Mouse (Mus musculus): Measurements from ENCODE around the gene Zmym4. TPM values are rescaled to one million over a fixed set of nuclear protein-coding genes. Genes with fewer than 3 reads are reported as not detected.
"Not testable (repeated sequence)": the region's sequence is repeated elsewhere in the genome, so short reads cannot be mapped to it uniquely, and the experiment has no call there.

Gene Zmym4
- polyA plus RNA-seq, 2 experiments: 20.0 to 24.0 TPM

DNA sequence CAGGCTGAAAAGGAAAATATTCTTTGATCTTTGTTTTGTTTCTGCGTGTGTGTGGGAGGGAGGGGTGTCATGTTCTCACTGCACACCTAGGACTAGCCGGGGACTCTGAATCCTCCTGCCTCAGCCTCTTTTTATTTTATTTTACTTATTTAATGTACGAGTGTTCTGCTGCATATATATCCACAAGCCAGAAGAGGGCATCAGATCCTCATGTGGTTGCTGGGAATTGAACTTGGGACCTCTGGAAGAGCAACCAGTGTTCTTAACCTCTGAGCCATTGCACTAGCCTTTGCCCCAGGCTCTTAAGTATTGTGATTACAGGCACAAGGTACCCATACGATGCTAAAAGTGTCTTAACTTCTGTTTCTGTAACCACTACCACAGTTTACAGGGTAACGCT is 18.8 kb upstream of the Zmym4 start:
- no peaks in the 10 kb centered on the region for H3K9me3 ChIP-seq (ENCODE audit: control insufficient read depth, low read length)
- TF ChIP-seq POLR2A (IDR thresholded peaks at IDR 0.05; ENCODE audit: borderline replicate concordance, extremely low read depth, insufficient read depth, insufficient read length): no peak
- H3K4me1 ChIP-seq (ENCODE audit: control insufficient read depth, insufficient read depth, low read length): no peaks in the 10 kb centered on the region
- H3K9ac ChIP-seq (ENCODE audit: low read depth, low read length, severe bottlenecking): no peak overlapping the region
- DNase-seq (ENCODE audit: low spot score) (no peak), ATAC-seq (ENCODE audit: low FRiP score, low read depth) (no peak)
- H3K27me3 ChIP-seq (ENCODE audit: control insufficient read depth, insufficient read depth, low read length): no peaks in the 10 kb centered on the region
- H3K27ac ChIP-seq (replicated peaks; ENCODE audit: low read depth, low read length): no peak overlapping the region
- WGBS: 84% methylated on average over 5 of the region's 5 CpGs
- H3K4me3 ChIP-seq (replicated peaks; ENCODE audit: low read length): no peak overlapping the region
- H3K4me2 ChIP-seq (replicated peaks; ENCODE audit: low read depth, low read length, severe bottlenecking): no peak overlapping the region
- H3K36me3 ChIP-seq (ENCODE audit: control insufficient read depth, insufficient read depth, low read length): no peaks in the 10 kb centered on the region

DNA sequence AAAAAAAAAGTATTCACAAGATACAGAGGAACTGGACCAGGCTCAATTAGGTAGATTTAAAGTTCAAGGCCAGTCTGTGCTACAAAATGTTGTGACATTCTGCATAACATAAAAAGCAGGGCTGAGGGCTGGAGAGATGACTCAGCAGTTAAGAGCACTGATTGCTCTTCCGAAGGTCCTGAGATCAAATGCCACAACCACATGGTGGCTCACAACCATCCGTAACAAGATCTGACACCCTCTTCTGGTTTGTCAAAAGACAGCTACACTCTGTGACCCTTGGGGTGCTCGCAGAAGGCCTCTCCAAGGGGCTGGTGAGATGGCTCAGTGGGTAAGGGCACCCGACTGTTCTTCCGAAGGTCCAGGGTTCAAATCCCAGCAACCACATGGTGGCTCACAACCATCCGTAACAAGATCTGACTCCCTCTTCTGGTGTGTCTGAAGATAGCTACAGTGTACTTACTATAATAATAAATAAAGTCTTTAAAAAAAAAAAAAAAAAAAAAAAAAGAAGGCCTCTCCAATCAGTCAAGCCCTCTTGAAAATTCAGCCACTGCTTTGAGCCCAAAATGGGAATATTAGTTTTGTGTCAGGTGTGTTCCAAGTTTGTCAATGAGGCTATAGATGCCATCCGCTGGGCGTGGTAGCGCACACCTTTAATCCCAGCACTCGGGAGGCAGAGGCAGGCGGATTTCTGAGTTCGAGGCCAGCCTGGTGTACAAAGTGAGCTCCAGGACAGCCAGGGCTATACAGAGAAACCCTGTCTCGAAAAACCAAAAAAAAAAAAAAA is 16.0 kb upstream of the Zmym4 start:
- not testable (repeated sequence) for H3K9me3 ChIP-seq (ENCODE audit: control insufficient read depth, low read length); H3K4me1 ChIP-seq (ENCODE audit: control insufficient read depth, insufficient read depth, low read length); ATAC-seq (ENCODE audit: low FRiP score, low read depth); H3K36me3 ChIP-seq (ENCODE audit: control insufficient read depth, insufficient read depth, low read length); H3K27ac ChIP-seq (replicated peaks; ENCODE audit: low read depth, low read length); DNase-seq (ENCODE audit: low spot score); H3K27me3 ChIP-seq (ENCODE audit: control insufficient read depth, insufficient read depth, low read length); H3K9ac ChIP-seq (ENCODE audit: low read depth, low read length, severe bottlenecking); H3K4me3 ChIP-seq (replicated peaks; ENCODE audit: low read length); H3K4me2 ChIP-seq (replicated peaks; ENCODE audit: low read depth, low read length, severe bottlenecking)
- 81% methylated on average over 13 of the region's 13 CpGs for WGBS

DNA sequence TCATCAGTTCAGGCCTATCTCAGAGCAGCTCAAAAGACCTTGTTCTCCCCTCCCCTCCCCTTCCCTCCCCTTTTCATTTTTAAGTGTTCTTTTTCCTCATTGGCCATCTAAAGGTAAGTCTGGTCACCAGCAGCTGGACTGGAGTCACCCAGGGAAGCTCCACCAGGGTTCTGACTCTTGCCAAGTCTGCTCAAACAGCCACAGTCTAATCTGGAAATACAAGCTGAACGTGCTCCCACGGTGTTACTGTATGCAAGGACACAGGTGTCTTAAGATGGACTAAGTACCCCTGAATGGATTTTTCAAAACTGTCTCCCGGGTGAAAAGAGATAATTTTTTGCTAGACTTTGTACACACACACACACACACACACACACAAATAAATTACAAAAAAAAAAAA is 15.4 kb upstream of the Zmym4 start:
- H3K4me3 ChIP-seq (replicated peaks; ENCODE audit: low read length): no peak overlapping the region
- no peaks in the 10 kb centered on the region for H3K4me1 ChIP-seq (ENCODE audit: control insufficient read depth, insufficient read depth, low read length)
- H3K36me3 ChIP-seq (ENCODE audit: control insufficient read depth, insufficient read depth, low read length): no peaks in the 10 kb centered on the region
- H3K9me3 ChIP-seq (ENCODE audit: control insufficient read depth, low read length): no peaks in the 10 kb centered on the region
- WGBS: 58% methylated on average over 3 of the region's 3 CpGs
- DNase-seq (ENCODE audit: low spot score) (no peak), ATAC-seq (ENCODE audit: low FRiP score, low read depth) (no peak)
- no peak overlapping the region for H3K27ac ChIP-seq (replicated peaks; ENCODE audit: low read depth, low read length)
- no peak overlapping the region for H3K9ac ChIP-seq (ENCODE audit: low read depth, low read length, severe bottlenecking)
- no peaks in the 10 kb centered on the region for H3K27me3 ChIP-seq (ENCODE audit: control insufficient read depth, insufficient read depth, low read length)
- TF ChIP-seq POLR2A (IDR thresholded peaks at IDR 0.05; ENCODE audit: borderline replicate concordance, extremely low read depth, insufficient read depth, insufficient read length): no peak
- H3K4me2 ChIP-seq (replicated peaks; ENCODE audit: low read depth, low read length, severe bottlenecking): no peak overlapping the region

DNA sequence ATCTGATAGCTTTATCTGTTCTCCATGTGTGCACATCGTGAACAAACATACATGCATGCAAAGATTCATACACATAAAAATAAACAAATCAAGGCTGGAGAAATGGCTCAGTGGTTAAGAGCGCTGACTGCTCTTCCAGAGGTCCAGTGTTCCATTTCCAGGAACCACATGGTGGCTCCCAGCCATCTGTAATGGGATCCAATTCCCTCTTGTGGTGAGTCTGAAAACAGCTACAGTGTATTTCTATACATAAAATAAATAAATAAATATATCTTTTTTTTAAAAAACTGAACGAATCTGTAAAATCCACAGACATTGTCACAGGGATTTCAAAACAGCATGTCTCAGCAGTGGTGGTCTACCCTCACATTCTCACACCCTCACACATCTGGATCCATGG is 10.8 kb upstream of the Zmym4 start:
- WGBS: 77% methylated on average over 3 of the region's 3 CpGs
- no peak for DNase-seq (ENCODE audit: low spot score)
- TF ChIP-seq POLR2A (IDR thresholded peaks at IDR 0.05; ENCODE audit: borderline replicate concordance, extremely low read depth, insufficient read depth, insufficient read length): no peak
- no peaks in the 10 kb centered on the region for H3K9me3 ChIP-seq (ENCODE audit: control insufficient read depth, low read length)
- ATAC-seq (ENCODE audit: low FRiP score, low read depth): no peak
- H3K27ac ChIP-seq (replicated peaks; ENCODE audit: low read depth, low read length): no peak overlapping the region
- no peak overlapping the region for H3K9ac ChIP-seq (ENCODE audit: low read depth, low read length, severe bottlenecking)
- no peaks in the 10 kb centered on the region for H3K36me3 ChIP-seq (ENCODE audit: control insufficient read depth, insufficient read depth, low read length)
- no peaks in the 10 kb centered on the region for H3K4me1 ChIP-seq (ENCODE audit: control insufficient read depth, insufficient read depth, low read length)
- H3K27me3 ChIP-seq (ENCODE audit: control insufficient read depth, insufficient read depth, low read length): no peaks in the 10 kb centered on the region
- H3K4me2 ChIP-seq (replicated peaks; ENCODE audit: low read depth, low read length, severe bottlenecking): no peak overlapping the region
- no peak overlapping the region for H3K4me3 ChIP-seq (replicated peaks; ENCODE audit: low read length)

DNA sequence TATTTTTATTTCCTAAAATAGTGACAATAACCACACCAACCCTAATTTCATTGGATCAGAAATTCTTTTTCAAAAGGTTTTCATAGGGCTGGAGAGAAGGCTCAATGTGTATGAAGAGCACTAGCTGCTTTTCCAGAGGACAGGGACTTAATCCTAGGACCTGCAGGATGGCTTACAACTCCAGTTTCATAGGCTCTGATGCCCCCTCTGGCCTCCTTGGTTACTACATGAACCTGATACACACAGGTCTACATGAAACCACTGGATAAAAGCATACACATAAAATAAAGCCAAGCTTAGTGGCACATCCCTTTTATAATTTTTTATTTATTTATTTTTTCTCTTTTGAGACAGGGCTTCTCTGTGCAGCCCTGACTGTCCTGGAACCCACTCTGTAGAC is 9.5 kb upstream of the Zmym4 start:
- H3K4me3 ChIP-seq (replicated peaks; ENCODE audit: low read length): no peak overlapping the region
- no peaks in the 10 kb centered on the region for H3K27me3 ChIP-seq (ENCODE audit: control insufficient read depth, insufficient read depth, low read length)
- H3K4me1 ChIP-seq (ENCODE audit: control insufficient read depth, insufficient read depth, low read length): no peaks in the 10 kb centered on the region
- TF ChIP-seq POLR2A (IDR thresholded peaks at IDR 0.05; ENCODE audit: borderline replicate concordance, extremely low read depth, insufficient read depth, insufficient read length): no peak
- no peak overlapping the region for H3K9ac ChIP-seq (ENCODE audit: low read depth, low read length, severe bottlenecking)
- H3K36me3 ChIP-seq (ENCODE audit: control insufficient read depth, insufficient read depth, low read length): no peaks in the 10 kb centered on the region
- H3K27ac ChIP-seq (replicated peaks; ENCODE audit: low read depth, low read length): no peak overlapping the region
- ATAC-seq (ENCODE audit: low FRiP score, low read depth) (no peak), DNase-seq (ENCODE audit: low spot score) (no peak)
- H3K4me2 ChIP-seq (replicated peaks; ENCODE audit: low read depth, low read length, severe bottlenecking): no peak overlapping the region
- no peaks in the 10 kb centered on the region for H3K9me3 ChIP-seq (ENCODE audit: control insufficient read depth, low read length)
